Mouse (Mus musculus): ENCODE measurements around the gene Wdfy4.

DNA sequence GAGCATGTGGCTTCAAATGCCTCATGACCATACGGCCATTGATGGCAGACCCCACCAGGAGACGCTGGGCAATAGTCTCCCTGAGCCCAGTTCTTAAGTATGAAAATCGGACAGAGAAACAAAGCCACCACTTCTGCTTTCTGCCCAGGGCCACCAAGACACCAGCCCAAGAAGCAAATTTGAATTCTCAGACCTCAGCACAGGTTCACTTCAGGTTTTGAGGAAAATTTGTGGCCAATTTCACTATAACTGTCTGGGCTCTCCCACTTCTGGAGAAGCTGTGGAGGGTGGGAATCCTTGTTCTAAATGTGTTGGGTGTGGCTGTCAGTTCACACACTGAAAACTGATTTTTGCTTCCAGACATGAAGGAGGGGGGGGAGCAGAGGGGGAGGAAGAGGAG is 8.9 kb upstream of the Wdfy4 start:
- no peak for TF ChIP-seq CTCF (IDR thresholded peaks at IDR 0.05; ENCODE audit: insufficient read depth, low read depth, low read length)
- no peak for TF ChIP-seq POLR2A (IDR thresholded peaks at IDR 0.05; ENCODE audit: insufficient read depth, low read depth, low read length)
